Mouse (Mus musculus) ovary, postnatal 14 days (tissue): ENCODE measurements around the gene Defa32.
"Not testable (repeated sequence)": the region's sequence is repeated elsewhere in the genome, so short reads cannot be mapped to it uniquely, and the experiment has no call there.

Source experiments
- DNase-seq: peaks from one replicate; pipeline ENCODE4 v3.0.0; 2022; ENCODE audit warnings: low spot score

Defa32 gene

DNA sequence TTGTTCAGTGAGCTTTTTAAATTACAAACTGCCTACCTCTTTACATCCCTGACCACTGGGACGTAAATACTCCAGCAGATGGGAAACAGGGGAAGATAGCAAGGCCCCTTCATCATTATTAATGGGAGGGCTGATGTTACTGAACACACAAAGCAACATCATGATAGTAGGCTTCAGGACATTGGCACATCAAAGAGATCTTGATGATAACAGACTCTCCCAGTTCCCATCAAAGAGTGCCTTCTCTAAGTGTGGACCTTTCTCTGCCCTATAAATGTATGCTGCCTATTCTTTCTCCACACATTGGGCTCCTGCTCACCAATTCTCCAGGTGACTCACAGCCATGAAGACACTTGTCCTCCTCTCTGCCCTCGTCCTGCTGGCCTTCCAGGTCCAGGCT lies at the start of gene Defa32:
Defa32 (plus strand) TSS at position 301 of the 400 bp plus-strand sequence.
- not testable (repeated sequence) for DNase-seq

DNA sequence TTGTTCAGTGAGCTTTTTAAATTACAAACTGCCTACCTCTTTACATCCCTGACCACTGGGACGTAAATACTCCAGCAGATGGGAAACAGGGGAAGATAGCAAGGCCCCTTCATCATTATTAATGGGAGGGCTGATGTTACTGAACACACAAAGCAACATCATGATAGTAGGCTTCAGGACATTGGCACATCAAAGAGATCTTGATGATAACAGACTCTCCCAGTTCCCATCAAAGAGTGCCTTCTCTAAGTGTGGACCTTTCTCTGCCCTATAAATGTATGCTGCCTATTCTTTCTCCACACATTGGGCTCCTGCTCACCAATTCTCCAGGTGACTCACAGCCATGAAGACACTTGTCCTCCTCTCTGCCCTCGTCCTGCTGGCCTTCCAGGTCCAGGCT lies 19.9 kb upstream of the Defa32 start, which contains the start of gene Defa20:
Defa20 (plus strand) TSS at position 301 of the 400 bp plus-strand sequence.
- not testable (repeated sequence) for DNase-seq

GRCm38 (mm10) chr8:21565086-21565485 lies 36.3 kb downstream of the Defa32 start, which contains the start of gene Defa37:
Defa37 (plus strand) TSS chr8:21565386.
- not testable (repeated sequence) for DNase-seq
